Mouse (Mus musculus): ENCODE results near the gene Gm14085. TPM values are rescaled to one million over a fixed set of nuclear protein-coding genes. Genes with fewer than 3 reads are reported as not detected.
"Not testable (repeated sequence)": the region's sequence is repeated elsewhere in the genome, so short reads cannot be mapped to it uniquely, and the experiment has no call there.

Gene Gm14085
- polyA plus RNA-seq, 1 experiment from 2014 or later = not detected

DNA sequence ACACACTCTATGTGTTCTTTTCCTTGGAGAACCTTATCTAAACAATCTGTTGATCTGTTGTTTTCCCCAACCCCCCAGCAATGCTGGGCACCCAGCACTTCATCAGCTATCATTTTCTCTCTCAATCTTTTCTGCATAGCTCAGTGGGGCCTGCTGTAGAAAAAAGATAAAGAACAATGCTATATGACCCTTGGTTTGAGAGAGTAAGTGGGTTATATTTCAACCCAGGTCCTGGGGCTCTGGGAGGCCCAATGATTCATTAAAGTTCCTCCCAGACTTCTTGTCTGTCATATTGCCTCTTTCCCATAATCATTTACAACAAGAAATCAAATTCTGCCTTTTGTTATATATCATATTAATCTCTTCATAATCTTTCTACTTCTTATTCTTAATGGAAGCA, 1.4 kb downstream of the Gm14085 start:
- not testable (repeated sequence) for H3K4me3 ChIP-seq; H3K4me1 ChIP-seq; H3K36me3 ChIP-seq; H3K27me3 ChIP-seq; ATAC-seq (ENCODE audit: borderline replicate concordance, extremely low read depth, low FRiP score, low TSS enrichment); H3K9me3 ChIP-seq; H3K4me2 ChIP-seq; H3K9ac ChIP-seq; H3K27ac ChIP-seq

DNA sequence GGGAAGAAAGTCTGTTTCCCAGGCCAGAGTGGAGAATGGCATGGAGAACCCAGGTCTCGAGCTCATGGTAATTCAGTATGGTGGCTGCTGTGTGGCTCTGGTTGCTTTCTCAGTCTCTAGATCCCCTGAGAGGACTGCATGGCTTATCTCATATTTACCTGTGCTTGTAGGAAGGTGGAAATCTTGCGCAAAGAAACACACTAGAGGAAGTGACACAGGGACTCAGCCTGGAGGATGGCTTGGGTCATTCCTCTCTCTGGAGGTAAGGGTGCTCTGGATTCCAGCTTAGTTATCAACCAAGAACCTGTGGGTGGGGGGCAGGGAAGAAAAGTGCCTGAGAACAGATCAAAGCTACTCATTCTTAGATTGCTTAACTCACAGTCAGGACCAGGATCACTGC, 1.9 kb downstream of the Gm14085 start:
- Histone ChIP-seq H3K9me3 (no peaks in the 10 kb centered on the region), H3K9ac (no peak overlapping the region), H3K4me1 (no peaks in the 10 kb centered on the region), H3K4me2 (no peak overlapping the region), H3K27ac (no peak overlapping the region), H3K36me3 (no peaks in the 10 kb centered on the region), H3K4me3 (no peak overlapping the region), H3K27me3 (no peaks in the 10 kb centered on the region)
- WGBS = 71% methylated on average over 2 of the region's 2 CpGs
- no peak for ATAC-seq (ENCODE audit: borderline replicate concordance, extremely low read depth, low FRiP score, low TSS enrichment)

DNA sequence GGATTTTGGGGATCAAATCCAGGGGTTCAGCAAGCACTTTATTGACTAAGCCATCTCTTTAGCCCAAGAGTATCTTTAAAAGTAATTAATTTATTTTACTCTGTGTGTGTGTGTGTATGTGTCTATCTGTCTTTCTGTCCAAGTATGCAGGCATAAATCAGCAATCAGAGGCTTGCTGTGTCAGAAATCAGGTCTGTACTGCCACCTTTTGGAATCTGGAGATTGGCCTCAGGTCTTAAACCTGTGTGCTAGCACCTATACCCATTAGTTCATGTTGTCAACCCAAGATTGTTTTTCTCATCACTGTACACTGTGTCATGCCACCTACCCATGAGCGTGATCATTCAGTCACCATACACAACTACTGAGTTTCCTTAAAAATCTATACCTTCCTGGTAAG, 45.0 kb downstream of the Gm14085 start:
- H3K9ac ChIP-seq; H3K4me2 ChIP-seq; H3K36me3 ChIP-seq; H3K27me3 ChIP-seq; ATAC-seq (ENCODE audit: borderline replicate concordance, extremely low read depth, low FRiP score, low TSS enrichment); H3K9me3 ChIP-seq; H3K4me3 ChIP-seq; H3K27ac ChIP-seq; H3K4me1 ChIP-seq: not testable (repeated sequence)
- 82% methylated on average over 1 of the region's 1 CpGs for WGBS

DNA sequence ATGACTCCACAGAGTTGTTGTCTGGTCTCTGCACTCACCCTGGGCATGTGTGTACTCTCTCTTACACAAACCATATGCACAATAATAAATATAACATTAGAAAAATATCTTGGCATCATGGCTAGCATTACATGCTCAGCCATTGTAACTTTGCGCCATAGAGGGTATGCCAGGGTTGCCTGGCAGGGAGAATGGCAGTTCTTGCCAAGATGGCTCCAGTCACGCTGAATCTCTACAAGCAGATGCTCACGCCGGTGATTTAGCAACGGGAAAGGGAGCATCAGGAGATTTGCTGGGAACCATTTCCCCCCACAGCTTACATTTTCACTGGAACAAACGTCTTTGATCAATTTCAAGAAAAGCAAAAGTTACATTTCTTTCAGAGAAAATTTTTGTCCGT, 46.5 kb downstream of the Gm14085 start:
- H3K9me3 ChIP-seq = no peaks in the 10 kb centered on the region
- no peak overlapping the region for H3K27ac ChIP-seq
- H3K27me3 ChIP-seq = no peaks in the 10 kb centered on the region
- H3K36me3 ChIP-seq = no peaks in the 10 kb centered on the region
- no peak overlapping the region for H3K4me2 ChIP-seq
- H3K4me3 ChIP-seq = no peak overlapping the region
- no peak for ATAC-seq (ENCODE audit: borderline replicate concordance, extremely low read depth, low FRiP score, low TSS enrichment)
- no peaks in the 10 kb centered on the region for H3K4me1 ChIP-seq
- 77% methylated on average over 7 of the region's 7 CpGs for WGBS
- no peak overlapping the region for H3K9ac ChIP-seq

DNA sequence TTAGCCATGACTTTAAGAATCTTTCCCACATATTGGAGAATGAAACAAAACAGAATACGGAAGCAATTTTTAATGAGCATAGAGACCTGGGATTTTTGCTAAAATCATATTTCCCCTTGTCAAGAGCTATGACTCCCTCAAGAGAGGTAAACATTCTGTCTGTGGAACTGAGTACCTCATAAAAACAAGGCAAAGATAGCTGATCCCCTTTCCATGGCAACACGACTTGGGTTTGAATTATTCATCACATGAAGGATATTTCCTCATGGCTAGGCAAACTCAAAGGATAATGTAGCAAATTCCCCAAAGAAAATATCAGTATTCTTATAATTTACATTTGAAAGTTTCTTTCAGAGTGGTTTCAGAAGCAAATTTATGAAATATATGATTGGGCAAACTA, 47.0 kb downstream of the Gm14085 start:
- Histone ChIP-seq H3K27ac (no peak overlapping the region), H3K27me3 (no peaks in the 10 kb centered on the region), H3K9me3 (no peaks in the 10 kb centered on the region), H3K4me2 (no peak overlapping the region), H3K9ac (no peak overlapping the region), H3K4me3 (no peak overlapping the region), H3K4me1 (no peaks in the 10 kb centered on the region), H3K36me3 (no peaks in the 10 kb centered on the region)
- 65% methylated on average over 2 of the region's 2 CpGs for WGBS
- ATAC-seq (ENCODE audit: borderline replicate concordance, extremely low read depth, low FRiP score, low TSS enrichment) = no peak

DNA sequence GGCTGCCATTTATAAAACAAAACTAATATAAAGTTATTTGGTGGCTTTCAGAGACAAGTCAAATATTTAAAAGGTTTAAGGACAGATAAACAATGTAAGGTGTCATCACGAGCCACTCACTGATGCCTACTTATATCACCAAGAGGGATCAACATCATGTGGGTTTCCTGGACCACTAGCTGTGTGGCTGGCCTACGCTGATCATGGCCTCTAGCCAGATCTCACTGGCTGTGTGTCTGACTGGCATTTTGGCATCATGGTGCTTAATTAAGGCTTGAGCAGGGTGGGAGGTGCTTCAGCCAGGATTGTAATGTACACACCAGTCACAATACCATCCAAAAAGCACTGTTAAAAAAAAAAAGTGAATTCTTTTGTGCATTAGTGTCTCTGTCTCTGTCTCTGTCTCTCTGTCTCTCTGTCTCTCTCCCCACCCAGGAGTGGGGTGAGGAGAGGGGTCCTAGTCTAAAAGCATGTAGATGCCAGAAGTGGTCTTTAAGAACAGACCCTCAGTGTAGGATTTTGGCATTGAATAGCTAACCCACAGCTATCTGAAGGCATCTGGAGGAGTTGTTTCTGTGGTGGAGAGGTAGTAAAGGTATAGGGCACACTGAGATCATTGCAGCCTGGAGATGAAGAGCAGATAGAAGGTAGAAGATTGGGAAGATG, 47.5 kb downstream of the Gm14085 start:
- no peak overlapping the region for H3K27ac ChIP-seq
- H3K9ac ChIP-seq = no peak overlapping the region
- H3K36me3 ChIP-seq = no peaks in the 10 kb centered on the region
- no peak overlapping the region for H3K4me2 ChIP-seq
- no peak for ATAC-seq (ENCODE audit: borderline replicate concordance, extremely low read depth, low FRiP score, low TSS enrichment)
- H3K9me3 ChIP-seq = no peaks in the 10 kb centered on the region
- no peak overlapping the region for H3K4me3 ChIP-seq
- 54% methylated on average over 2 of the region's 2 CpGs for WGBS
- H3K27me3 ChIP-seq = no peaks in the 10 kb centered on the region
- no peaks in the 10 kb centered on the region for H3K4me1 ChIP-seq

DNA sequence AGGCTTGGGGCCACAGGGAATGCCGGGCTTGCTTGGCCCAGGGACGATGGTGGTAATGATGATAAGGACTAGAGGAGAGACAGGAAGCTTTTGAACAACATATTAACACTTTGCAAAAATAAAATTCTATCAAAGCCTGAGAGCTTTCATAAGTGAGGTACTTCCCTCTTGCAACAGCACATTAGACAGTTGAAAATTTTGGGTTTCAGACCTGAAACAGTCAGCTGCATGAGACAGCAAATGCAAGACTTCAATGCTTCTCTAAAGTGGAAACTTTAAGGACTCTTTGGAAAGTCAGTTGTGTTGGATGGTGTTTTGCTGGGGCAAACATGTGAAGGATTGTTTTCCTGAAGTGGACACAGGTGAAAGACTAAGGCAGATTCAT, 48.1 kb downstream of the Gm14085 start:
- Histone ChIP-seq H3K27me3 (no peaks in the 10 kb centered on the region), H3K36me3 (no peaks in the 10 kb centered on the region), H3K9ac (no peak overlapping the region), H3K9me3 (no peaks in the 10 kb centered on the region), H3K27ac (no peak overlapping the region), H3K4me1 (no peaks in the 10 kb centered on the region), H3K4me2 (no peak overlapping the region), H3K4me3 (no peak overlapping the region)
- WGBS = 91% methylated on average over 2 of the region's 2 CpGs
- ATAC-seq (ENCODE audit: borderline replicate concordance, extremely low read depth, low FRiP score, low TSS enrichment) = no peak

DNA sequence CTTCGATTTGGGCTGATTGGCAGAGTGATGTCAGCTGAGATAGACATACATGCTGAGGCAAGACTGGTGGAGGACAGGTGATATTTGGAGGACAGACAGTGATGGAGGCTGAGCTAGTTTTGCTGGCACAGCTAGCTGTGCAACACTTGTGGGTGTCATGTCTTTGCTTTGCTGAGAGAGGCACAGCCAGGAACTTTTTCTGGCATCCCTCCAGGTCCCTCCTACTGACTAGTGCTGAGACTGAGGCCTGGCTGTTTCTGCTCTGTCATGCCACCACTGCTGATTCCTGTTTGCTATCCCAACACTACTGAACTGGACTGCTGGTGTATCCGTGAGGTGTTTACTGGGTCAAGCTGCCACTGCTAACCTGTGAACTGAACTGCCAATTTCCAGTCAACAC, 48.6 kb downstream of the Gm14085 start:
- H3K4me2 ChIP-seq = no peak overlapping the region
- no peaks in the 10 kb centered on the region for H3K36me3 ChIP-seq
- H3K4me3 ChIP-seq = no peak overlapping the region
- H3K27me3 ChIP-seq = no peaks in the 10 kb centered on the region
- WGBS = 63% methylated on average over 2 of the region's 2 CpGs
- H3K4me1 ChIP-seq = no peaks in the 10 kb centered on the region
- H3K27ac ChIP-seq = no peak overlapping the region
- no peak for ATAC-seq (ENCODE audit: borderline replicate concordance, extremely low read depth, low FRiP score, low TSS enrichment)
- H3K9ac ChIP-seq = no peak overlapping the region
- no peaks in the 10 kb centered on the region for H3K9me3 ChIP-seq

DNA sequence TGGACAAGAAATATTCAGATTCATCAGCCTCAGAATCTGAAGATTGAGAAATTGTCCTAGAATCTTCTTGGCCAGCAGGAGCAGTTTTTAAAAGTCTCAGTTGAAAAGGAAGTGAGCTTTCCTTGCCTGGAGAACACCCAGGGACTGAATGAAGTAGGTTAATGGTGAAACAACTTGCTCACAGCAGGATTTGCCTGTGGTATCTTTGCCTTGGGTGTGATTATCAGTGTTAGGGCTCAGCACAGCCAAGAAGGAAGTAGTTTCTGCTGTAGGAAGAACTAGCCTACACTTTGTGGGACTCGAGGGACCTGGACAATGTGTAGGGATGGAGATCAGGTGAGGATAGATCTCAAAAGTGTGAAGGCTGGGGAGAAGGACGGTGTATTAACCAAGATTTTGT, 49.9 kb downstream of the Gm14085 start:
- no peak overlapping the region for H3K9ac ChIP-seq
- H3K4me3 ChIP-seq = no peak overlapping the region
- no peaks in the 10 kb centered on the region for H3K4me1 ChIP-seq
- no peak for ATAC-seq (ENCODE audit: borderline replicate concordance, extremely low read depth, low FRiP score, low TSS enrichment)
- no peaks in the 10 kb centered on the region for H3K36me3 ChIP-seq
- no peaks in the 10 kb centered on the region for H3K9me3 ChIP-seq
- no peak overlapping the region for H3K4me2 ChIP-seq
- no peak overlapping the region for H3K27ac ChIP-seq
- 68% methylated on average over 2 of the region's 2 CpGs for WGBS
- no peaks in the 10 kb centered on the region for H3K27me3 ChIP-seq

DNA sequence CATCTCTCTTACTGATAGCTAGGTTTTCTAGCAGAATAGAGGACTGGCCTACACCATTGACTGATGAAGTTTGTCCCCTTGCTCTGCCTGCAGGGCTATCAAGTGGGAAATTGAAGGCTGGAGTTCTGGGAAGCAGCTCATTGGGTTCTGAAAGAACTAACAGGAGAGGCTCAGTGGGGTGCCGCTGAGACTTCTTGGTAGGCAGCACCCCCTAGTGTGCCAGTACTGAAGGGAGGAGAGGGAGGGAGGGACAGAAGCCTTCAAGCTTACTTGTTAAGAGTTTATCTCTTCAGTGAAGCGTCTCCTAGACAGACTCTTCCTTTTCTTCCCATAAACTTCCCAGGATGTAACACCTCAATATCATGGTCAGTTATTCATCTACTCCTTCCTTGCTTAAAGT, 73.6 kb downstream of the Gm14085 start:
- WGBS = 29% methylated on average over 2 of the region's 2 CpGs
- no peak for ATAC-seq (ENCODE audit: borderline replicate concordance, extremely low read depth, low FRiP score, low TSS enrichment)

DNA sequence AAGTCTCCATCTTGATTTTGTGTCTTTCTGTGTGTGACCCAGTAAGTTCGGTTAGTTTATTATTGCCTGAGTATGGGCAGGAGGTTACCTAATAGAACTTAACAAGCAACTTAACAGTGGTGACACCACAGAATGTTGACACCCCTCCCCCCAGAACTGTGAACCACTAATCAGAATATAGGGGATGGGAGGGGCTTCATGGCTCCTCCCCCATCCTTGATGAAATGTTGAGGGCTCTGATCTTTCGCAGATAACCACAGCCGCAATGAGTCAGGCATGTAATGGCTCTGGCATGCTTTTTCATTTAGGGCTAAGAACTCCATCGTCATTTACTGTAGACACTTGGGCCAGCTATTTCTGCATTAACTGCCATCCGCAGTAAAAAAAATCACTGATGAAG, 76.5 kb downstream of the Gm14085 start:
- H3K4me2 ChIP-seq = no peak overlapping the region
- no peaks in the 10 kb centered on the region for H3K27me3 ChIP-seq
- H3K36me3 ChIP-seq = no peaks in the 10 kb centered on the region
- H3K4me1 ChIP-seq = no peaks in the 10 kb centered on the region
- no peak overlapping the region for H3K9ac ChIP-seq
- ATAC-seq (ENCODE audit: borderline replicate concordance, extremely low read depth, low FRiP score, low TSS enrichment) = no peak
- H3K9me3 ChIP-seq = no peaks in the 10 kb centered on the region
- WGBS = 87% methylated on average over 5 of the region's 5 CpGs
- no peak overlapping the region for H3K4me3 ChIP-seq
- H3K27ac ChIP-seq = no peak overlapping the region

More for the DNA sequence above, 73.6 kb downstream of the Gm14085 start:
- Histone ChIP-seq H3K4me3 (no peak overlapping the region), H3K4me1 (no peaks in the 10 kb centered on the region), H3K36me3 (no peaks in the 10 kb centered on the region), H3K4me2 (no peak overlapping the region), H3K9me3 (no peaks in the 10 kb centered on the region), H3K27ac (no peak overlapping the region), H3K27me3 (no peaks in the 10 kb centered on the region), H3K9ac (no peak overlapping the region)

DNA sequence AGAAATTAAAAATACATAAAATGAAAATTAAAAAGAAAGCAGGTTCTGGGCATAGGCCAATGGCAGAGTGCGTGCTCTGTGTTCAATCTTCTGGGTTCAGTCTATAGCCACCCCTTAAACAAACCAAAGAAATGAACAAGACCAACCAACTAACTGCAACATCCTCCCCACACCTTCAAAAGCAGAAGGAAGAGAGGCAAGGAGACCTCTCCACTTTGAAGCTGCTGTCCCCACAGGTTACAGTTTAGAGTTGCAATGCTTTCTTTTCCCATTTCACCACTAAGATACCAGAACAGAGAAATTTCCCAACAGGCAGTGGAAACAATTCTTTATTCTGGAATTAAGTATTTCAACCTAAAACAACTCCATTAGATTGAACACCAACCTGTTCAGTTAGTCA, 77.5 kb downstream of the Gm14085 start:
- 86% methylated on average over 1 of the region's 1 CpGs for WGBS
- ATAC-seq (ENCODE audit: borderline replicate concordance, extremely low read depth, low FRiP score, low TSS enrichment) = no peak
- H3K9me3 ChIP-seq = no peaks in the 10 kb centered on the region

DNA sequence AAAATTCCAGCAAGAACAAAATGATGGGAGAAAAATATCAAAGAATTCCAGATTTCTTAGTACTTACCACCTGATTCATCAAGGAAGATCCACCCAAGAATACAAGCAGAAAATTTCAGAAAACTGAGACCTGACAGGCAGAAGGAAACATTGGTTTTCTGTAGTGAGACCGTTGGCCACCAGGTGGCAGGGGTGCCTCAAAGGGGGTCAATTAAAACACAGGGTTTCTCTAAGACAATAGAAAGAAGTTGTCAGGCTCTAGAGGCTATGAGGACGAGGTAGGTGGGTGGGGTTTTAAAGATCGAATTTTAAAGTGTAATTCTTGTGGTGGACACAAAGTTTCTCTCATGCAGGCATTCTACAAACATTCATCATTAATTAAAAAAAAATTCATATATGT, 84.7 kb downstream of the Gm14085 start:
- Histone ChIP-seq H3K4me3 (no peak overlapping the region), H3K9me3 (no peaks in the 10 kb centered on the region), H3K27me3 (no peaks in the 10 kb centered on the region), H3K4me1 (no peaks in the 10 kb centered on the region), H3K4me2 (no peak overlapping the region), H3K9ac (no peak overlapping the region), H3K36me3 (no peaks in the 10 kb centered on the region), H3K27ac (no peak overlapping the region)
- ATAC-seq (ENCODE audit: borderline replicate concordance, extremely low read depth, low FRiP score, low TSS enrichment) = no peak; the same call in 1 of the 2 replicates
- 6% methylated on average over 3 of the region's 3 CpGs for WGBS

More for the DNA sequence above, 77.5 kb downstream of the Gm14085 start:
- H3K36me3 ChIP-seq = no peaks in the 10 kb centered on the region
- no peak overlapping the region for H3K9ac ChIP-seq
- no peaks in the 10 kb centered on the region for H3K4me1 ChIP-seq
- no peak overlapping the region for H3K4me2 ChIP-seq
- H3K4me3 ChIP-seq = no peak overlapping the region
- H3K27ac ChIP-seq = no peak overlapping the region
- no peaks in the 10 kb centered on the region for H3K27me3 ChIP-seq

Data from lung, embryonic 15.5 days (tissue).